Mouse (Mus musculus) heart, adult 2 months (tissue): Measurements from ENCODE around the gene Eya4.

ENCODE experiments used
- CTCF ChIP-seq: fragments of 200-600 bp; IDR thresholded peaks from 2 replicates; pipeline ENCODE4 v1.8.1; 2022; ENCODE audit warnings: antibody characterized with exemption, mild to moderate bottlenecking, moderate library complexity
- POLR2A ChIP-seq: fragments of 200-500 bp; IDR thresholded peaks from 2 replicates; pipeline ENCODE4 v1.6.1; 2011; ENCODE audit warnings: mild to moderate bottlenecking, low read depth, low read length, control low read depth; ENCODE audit not compliant: insufficient read depth

DNA sequence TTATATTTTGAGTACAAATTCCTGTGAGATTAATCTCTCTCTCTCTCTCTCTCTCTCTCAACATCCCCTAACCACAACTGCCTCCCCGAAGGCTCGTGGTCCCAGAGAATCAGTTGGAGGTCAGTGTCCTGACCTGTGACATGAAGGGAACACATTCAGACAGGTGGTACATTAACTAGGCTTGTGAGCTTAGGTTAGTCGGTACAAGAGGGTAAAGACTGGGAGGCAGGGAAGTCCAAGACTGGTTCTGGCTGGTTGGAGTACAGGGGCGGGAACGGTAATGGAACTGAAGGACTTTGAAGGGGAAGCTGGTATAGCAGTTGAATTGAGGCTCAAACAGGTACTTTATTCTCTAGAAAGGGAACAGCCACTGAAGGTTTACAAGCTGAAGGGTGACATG lies 287.9 kb downstream of the Eya4 start:
- TF ChIP-seq POLR2A (no peak), CTCF (no peak)
